Mouse (Mus musculus): ENCODE results near the gene Egfl7. TPM values are rescaled to one million over a fixed set of nuclear protein-coding genes. Genes with fewer than 3 reads are reported as not detected.

Gene Egfl7
- total and polyA plus RNA-seq, 3 experiments = 102 to 499 (median 111) TPM

GRCm38 (mm10) chr2:26607056-26607910 lies 27.5 kb downstream of the Egfl7 start:
- H3K27ac ChIP-seq = peak overlapping the region; percentile 83
- H3K4me1 ChIP-seq (ENCODE audit: control insufficient read depth, insufficient read depth, low read length) = peaks cover 7% of the 10 kb centered on the region
- H3K79me2 ChIP-seq (replicated peaks; ENCODE audit: control insufficient read depth, insufficient read depth, low read length) = no peaks in the 10 kb centered on the region
- H3K27me3 ChIP-seq (ENCODE audit: control insufficient read depth, insufficient read depth, low read length) = no peaks in the 10 kb centered on the region
- intact Hi-C loops (cut with DNase I) = no loop called here
- H3K9ac ChIP-seq (ENCODE audit: low read depth, low read length) = peak overlapping the region; percentile 5; the same call in 1 of the 2 replicates
- WGBS = 24% methylated on average over 6 of the region's 6 CpGs
- no peaks in the 10 kb centered on the region for H3K36me3 ChIP-seq (ENCODE audit: control insufficient read depth, insufficient read depth, low read length)
- H3K4me3 ChIP-seq = no peak overlapping the region; the same call in 1 of the 2 replicates
- DNase-seq = peak; percentile 70 to 83
- TF ChIP-seq EP300 (IDR thresholded peaks at IDR 0.05; ENCODE audit: insufficient read depth, low read depth, low read length) (peak; percentile 93), CTCF (IDR thresholded peaks at IDR 0.05) (no peak), POLR2A (IDR thresholded peaks at IDR 0.05; ENCODE audit: insufficient read depth, low read depth, low read length) (0 out of 2 replicates have a peak, but pooled peaks have one; percentile 39)

DNA sequence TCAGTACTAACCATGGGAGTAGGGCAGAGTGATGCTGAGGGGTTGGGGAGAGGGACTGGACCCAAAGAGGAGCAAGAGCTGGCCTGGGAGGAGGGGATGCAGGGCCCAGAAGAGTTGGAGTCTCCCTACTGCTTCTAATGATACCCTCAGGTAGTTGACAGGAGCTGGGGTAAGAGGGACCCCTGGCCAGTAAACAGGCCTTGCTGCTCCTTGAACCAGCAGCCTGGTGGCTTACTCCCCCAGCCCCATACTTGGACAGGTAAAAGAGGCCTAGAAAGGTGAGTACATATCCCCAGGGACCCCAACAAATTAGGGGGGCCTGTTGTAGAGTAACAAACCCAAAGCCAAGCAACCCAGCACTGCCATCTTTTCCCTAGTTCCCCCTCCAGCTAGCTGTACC lies 29.0 kb downstream of the Egfl7 start:
- no peaks in the 10 kb centered on the region for H3K27me3 ChIP-seq (ENCODE audit: control insufficient read depth, insufficient read depth, low read length)
- no peaks in the 10 kb centered on the region for H3K79me2 ChIP-seq (replicated peaks; ENCODE audit: control insufficient read depth, insufficient read depth, low read length)
- H3K36me3 ChIP-seq (ENCODE audit: control insufficient read depth, insufficient read depth, low read length) = no peaks in the 10 kb centered on the region
- H3K4me1 ChIP-seq (ENCODE audit: control insufficient read depth, insufficient read depth, low read length) = peaks cover 4% of the 10 kb centered on the region
- DNase-seq = no peak
- no peak overlapping the region for H3K9ac ChIP-seq (ENCODE audit: low read depth, low read length)
- intact Hi-C loops (cut with DNase I) = no loop called here
- TF ChIP-seq EP300 (IDR thresholded peaks at IDR 0.05; ENCODE audit: insufficient read depth, low read depth, low read length) (no peak), CTCF (IDR thresholded peaks at IDR 0.05) (no peak), POLR2A (IDR thresholded peaks at IDR 0.05; ENCODE audit: insufficient read depth, low read depth, low read length) (no peak)
- H3K4me3 ChIP-seq = no peak overlapping the region
- H3K27ac ChIP-seq = peak overlapping the region; percentile 83

- no peaks in the 10 kb centered on the region for H3K27me3 ChIP-seq (ENCODE audit: control insufficient read depth, insufficient read depth, low read length)
- TF ChIP-seq CTCF (IDR thresholded peaks at IDR 0.05) = no peak
- TF ChIP-seq POLR2A (IDR thresholded peaks at IDR 0.05; ENCODE audit: insufficient read depth, low read depth, low read length) = no peak; the same call in none of the 2 replicates
- TF ChIP-seq EP300 (IDR thresholded peaks at IDR 0.05; ENCODE audit: insufficient read depth, low read depth, low read length) = peak; percentile 90
- peaks cover 4% of the 10 kb centered on the region for H3K4me1 ChIP-seq (ENCODE audit: control insufficient read depth, insufficient read depth, low read length)
- peak; percentile 49 to 83 for DNase-seq
- H3K9ac ChIP-seq (ENCODE audit: low read depth, low read length) = no peak overlapping the region
- H3K36me3 ChIP-seq (ENCODE audit: control insufficient read depth, insufficient read depth, low read length) = no peaks in the 10 kb centered on the region
- peak overlapping the region; percentile 86 for H3K27ac ChIP-seq
- intact Hi-C loops (cut with DNase I) = no loop called here
- no peak overlapping the region for H3K4me3 ChIP-seq
- H3K79me2 ChIP-seq (replicated peaks; ENCODE audit: control insufficient read depth, insufficient read depth, low read length) = no peaks in the 10 kb centered on the region
Measured at GRCm38 (mm10) chr2:26609261-26609661, 29.4 kb downstream of the Egfl7 start.

DNA sequence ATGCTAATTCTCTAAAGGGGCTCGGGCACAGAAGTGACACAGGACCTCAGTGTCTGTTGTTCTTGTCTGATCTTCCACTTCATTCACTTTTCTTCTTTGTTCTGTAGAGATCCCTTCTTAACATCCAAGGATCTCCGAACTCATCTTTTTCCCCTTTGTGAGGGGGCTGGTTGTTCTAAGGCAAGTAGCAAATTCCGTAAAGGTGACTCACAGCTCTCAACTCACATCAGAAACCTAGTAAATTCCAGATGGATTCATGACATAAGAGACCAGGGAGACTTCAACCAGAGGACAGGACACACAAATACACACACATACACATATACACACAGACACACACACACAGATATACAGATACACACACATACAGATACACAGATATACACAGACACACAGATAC lies 30.7 kb downstream of the Egfl7 start:
- Histone ChIP-seq H3K4me3 (peak overlapping the region; percentile 21), H3K27me3 (ENCODE audit: control insufficient read depth, insufficient read depth, low read length) (no peaks in the 10 kb centered on the region), H3K27ac (peak overlapping the region; percentile 86), H3K79me2 (replicated peaks; ENCODE audit: control insufficient read depth, insufficient read depth, low read length) (no peaks in the 10 kb centered on the region), H3K36me3 (ENCODE audit: control insufficient read depth, insufficient read depth, low read length) (no peaks in the 10 kb centered on the region), H3K4me1 (ENCODE audit: control insufficient read depth, insufficient read depth, low read length) (peaks cover 4% of the 10 kb centered on the region), H3K9ac (ENCODE audit: low read depth, low read length) (no peak overlapping the region; the same call in 1 of the 2 replicates)
- TF ChIP-seq EP300 (IDR thresholded peaks at IDR 0.05; ENCODE audit: insufficient read depth, low read depth, low read length) (no peak), POLR2A (IDR thresholded peaks at IDR 0.05; ENCODE audit: insufficient read depth, low read depth, low read length) (no peak)
- no peak for DNase-seq
- WGBS = 73% methylated on average over 3 of the region's 3 CpGs
- intact Hi-C loops (cut with DNase I) = no loop called here

GRCm38 (mm10) chr2:26611054-26611453 lies 31.2 kb downstream of the Egfl7 start:
- no peaks in the 10 kb centered on the region for H3K36me3 ChIP-seq (ENCODE audit: control insufficient read depth, insufficient read depth, low read length)
- H3K27me3 ChIP-seq (ENCODE audit: control insufficient read depth, insufficient read depth, low read length) = no peaks in the 10 kb centered on the region
- no peak overlapping the region for H3K9ac ChIP-seq (ENCODE audit: low read depth, low read length)
- TF ChIP-seq EP300 (IDR thresholded peaks at IDR 0.05; ENCODE audit: insufficient read depth, low read depth, low read length) (no peak), CTCF (IDR thresholded peaks at IDR 0.05) (no peak), POLR2A (IDR thresholded peaks at IDR 0.05; ENCODE audit: insufficient read depth, low read depth, low read length) (no peak)
- peak overlapping the region; percentile 86 for H3K27ac ChIP-seq
- intact Hi-C loops (cut with DNase I) = no loop called here
- DNase-seq = no peak
- H3K79me2 ChIP-seq (replicated peaks; ENCODE audit: control insufficient read depth, insufficient read depth, low read length) = no peaks in the 10 kb centered on the region
- H3K4me3 ChIP-seq = no peak overlapping the region
- peaks cover 4% of the 10 kb centered on the region for H3K4me1 ChIP-seq (ENCODE audit: control insufficient read depth, insufficient read depth, low read length)

DNA sequence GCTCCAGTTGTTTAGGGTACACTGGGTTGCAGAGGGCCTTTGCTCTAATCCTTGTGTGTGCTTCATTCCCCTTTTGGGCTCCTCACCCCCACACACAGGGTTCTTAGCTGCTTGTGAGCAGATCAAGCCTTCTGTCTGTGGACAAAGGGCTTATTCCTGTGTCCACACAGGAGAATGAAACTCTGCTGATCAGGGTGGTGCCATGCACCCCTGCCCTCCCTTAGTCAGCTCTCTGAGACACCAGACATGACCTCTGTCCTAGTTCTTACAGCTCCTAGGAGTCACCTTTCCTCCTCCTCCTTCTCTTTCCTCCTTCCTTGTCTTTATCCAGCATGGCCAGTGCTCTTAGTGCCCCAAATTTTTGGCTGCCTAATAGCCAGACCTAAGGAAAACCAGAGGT lies 32.1 kb downstream of the Egfl7 start:
- no peak overlapping the region for H3K9ac ChIP-seq (ENCODE audit: low read depth, low read length)
- H3K79me2 ChIP-seq (replicated peaks; ENCODE audit: control insufficient read depth, insufficient read depth, low read length) = no peaks in the 10 kb centered on the region
- intact Hi-C loops (cut with DNase I) = no loop called here
- H3K4me1 ChIP-seq (ENCODE audit: control insufficient read depth, insufficient read depth, low read length) = peaks cover 4% of the 10 kb centered on the region
- H3K4me3 ChIP-seq = peak overlapping the region; percentile 14; the same call in 1 of the 2 replicates
- H3K36me3 ChIP-seq (ENCODE audit: control insufficient read depth, insufficient read depth, low read length) = no peaks in the 10 kb centered on the region
- H3K27ac ChIP-seq = peak overlapping the region; percentile 61
- DNase-seq = no peak
- no peaks in the 10 kb centered on the region for H3K27me3 ChIP-seq (ENCODE audit: control insufficient read depth, insufficient read depth, low read length)
- TF ChIP-seq EP300 (IDR thresholded peaks at IDR 0.05; ENCODE audit: insufficient read depth, low read depth, low read length) (no peak), CTCF (IDR thresholded peaks at IDR 0.05) (no peak), POLR2A (IDR thresholded peaks at IDR 0.05; ENCODE audit: insufficient read depth, low read depth, low read length) (no peak)
